Mouse (Mus musculus) layer of hippocampus, postnatal 14 days (tissue): Measurements from ENCODE around the gene Ephb1. TPM values are rescaled to one million over a fixed set of nuclear protein-coding genes. Genes with fewer than 3 reads are reported as not detected.
A peak's percentile ranks its signal among the peaks of the same experiment; 100 is the strongest.

Source experiments
- DNase-seq, 2 experiments: peaks; one replicate each; pipeline ENCODE4 v3.0.0; 2021 to 2022; ENCODE audit warnings: low spot score in 2 of 2, mixed read lengths in 1 of 2
- long read RNA-seq, 2 experiments: library from polyadenylated mRNA; stranded (forward); transcript quantifications; one replicate each; pipeline ENCODE4 v2.0.0; 2021
- total RNA-seq, 2 experiments: library from RNA; stranded (reverse); gene quantifications; 2 replicates each; pipeline ENCODE4 v1.2.3; 2021

Gene Ephb1
- total RNA-seq: 10 to 100 TPM; 46.2 to 48.5 TPM
- long read RNA-seq, experiment 1, full-length matches to known transcripts: 25 of 38 reads
- long read RNA-seq, experiment 1, partial matches to known transcripts: 5 of 38 reads
- long read RNA-seq, experiment 1, other reads (novel, unspliced or antisense): 8 of 38 reads
- long read RNA-seq, experiment 2, full-length matches to known transcripts: 39 of 50 reads
- long read RNA-seq, experiment 2, partial matches to known transcripts: 5 of 50 reads
- long read RNA-seq, experiment 2, other reads (novel, unspliced or antisense): 6 of 50 reads

DNA sequence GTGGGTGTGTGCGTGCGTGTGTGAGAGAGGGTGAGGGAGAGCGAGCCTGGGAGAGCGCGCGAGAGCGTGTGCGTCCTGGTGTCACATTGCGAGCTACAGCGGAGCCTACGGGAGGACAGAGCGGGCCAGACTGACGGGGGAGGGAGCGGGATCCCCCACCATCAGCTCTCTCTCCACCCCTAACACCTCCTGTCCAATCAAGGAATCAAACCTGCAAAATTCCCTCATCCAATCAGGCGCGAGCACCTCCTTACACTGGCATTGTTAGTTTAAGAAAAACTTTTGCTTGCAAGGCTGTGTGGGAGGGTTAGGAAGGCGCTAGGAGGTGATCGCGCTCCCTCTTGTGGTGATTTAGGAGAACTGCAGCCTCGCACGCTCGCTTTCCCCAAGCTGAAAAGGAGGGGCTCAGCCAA, at the start of gene Ephb1:
TSS of gene Ephb1 (minus strand) at position 133 of the 413 bp plus-strand sequence.
- DNase-seq: peak; percentile 88 to 96

DNA sequence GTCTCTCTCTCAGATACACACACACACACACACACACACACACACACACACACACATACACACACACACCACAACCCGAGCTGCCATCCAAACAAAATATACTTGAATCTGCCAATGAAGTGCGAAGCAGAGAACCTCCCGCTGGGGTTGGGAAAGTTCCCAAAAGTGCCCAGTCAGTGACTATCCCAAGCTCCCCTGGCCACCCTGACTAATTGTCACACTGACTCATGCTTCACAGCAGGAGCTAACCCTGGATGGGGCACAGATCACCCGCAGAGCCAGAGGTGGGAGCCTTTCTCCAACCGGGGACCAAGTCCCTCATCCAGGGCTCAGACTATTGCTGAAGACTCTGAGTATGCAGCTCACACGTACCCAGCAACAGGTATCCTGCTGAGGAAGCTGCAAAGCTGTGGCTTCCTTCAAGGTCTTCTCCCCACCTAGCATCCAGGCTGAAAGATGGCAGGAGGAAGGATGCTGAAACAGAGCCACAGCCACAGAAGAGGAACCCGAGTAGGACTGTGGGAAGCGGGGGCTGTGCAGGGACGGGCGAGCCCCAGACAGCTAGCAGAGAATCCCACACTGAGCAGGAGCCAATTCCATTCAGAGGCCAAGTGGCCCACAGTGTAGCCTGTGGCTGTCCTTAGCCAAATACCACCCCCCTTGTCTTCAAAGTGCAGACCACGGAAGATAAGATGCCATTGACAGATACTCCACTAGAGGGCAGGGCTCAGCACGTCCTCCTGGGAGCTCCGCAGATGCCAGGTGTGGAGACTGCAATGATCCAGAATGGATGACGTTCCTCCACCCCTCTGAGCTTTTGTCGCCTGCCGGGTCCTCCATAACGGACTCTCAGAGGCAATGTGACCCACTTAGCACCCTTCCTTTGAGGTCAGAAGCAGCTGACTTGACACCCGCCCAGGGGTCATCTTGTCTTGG, 48.9 kb upstream of the Ephb1 start:
- peak; percentile 61 to 71 for DNase-seq

DNA sequence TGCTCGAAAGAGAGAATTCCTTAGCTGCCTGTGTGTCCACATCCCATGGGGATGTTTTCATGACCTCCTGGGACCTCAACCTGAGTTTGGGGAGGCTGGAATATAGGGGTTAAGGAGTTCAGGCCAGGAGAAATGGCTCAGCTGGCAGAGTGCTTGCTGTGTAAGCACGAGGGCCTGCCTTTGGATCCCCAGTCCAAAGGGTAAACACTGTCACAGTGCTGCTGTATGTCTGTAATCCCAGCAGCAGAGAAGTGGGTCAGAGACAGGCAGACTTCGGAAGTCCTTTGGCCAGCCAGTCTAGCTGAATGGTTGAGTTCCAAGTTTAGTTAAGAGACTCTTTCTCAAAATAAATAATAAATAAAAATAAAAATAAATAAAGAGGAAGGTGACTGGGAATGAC, 48.2 kb upstream of the Ephb1 start:
- DNase-seq: no peak

DNA sequence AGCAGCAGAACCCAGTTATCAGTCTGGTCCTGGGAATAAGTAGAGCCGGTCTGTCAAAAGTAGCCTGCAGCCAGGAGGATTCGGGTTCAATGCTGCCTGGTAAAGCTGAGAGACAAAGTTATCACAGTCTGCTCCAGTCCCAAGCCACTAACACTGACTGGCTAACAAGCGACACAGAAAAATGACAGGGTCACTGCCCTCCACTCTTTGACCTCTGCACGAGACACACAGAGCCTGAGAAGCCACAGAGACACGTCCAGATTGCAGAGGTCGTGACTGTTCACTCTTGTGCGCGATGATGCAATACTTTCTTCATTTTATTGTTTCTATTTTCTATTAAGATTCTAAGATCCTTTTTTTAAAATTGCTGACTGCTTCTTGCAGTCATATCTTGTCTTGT, 33.8 kb upstream of the Ephb1 start:
- no peak for DNase-seq

DNA sequence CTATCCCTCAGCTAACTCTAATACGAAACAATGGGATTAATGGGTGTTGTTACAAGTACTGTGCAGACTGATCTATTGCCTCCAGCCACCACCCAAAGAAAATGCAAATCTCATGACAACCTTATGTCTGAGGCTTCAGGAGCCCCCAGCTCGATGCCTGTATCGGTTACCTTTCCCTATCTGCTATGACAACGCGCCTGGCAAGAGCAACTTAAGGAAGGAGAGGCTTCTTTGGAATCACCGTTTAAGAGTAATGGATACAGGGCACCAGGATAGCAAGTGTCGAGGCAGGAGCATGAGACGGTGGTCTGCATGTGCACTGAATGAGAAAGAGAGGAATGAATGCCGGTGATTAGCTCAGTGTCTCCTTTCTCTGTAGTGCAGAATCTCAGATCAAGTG, 32.3 kb upstream of the Ephb1 start:
- no peak for DNase-seq

DNA sequence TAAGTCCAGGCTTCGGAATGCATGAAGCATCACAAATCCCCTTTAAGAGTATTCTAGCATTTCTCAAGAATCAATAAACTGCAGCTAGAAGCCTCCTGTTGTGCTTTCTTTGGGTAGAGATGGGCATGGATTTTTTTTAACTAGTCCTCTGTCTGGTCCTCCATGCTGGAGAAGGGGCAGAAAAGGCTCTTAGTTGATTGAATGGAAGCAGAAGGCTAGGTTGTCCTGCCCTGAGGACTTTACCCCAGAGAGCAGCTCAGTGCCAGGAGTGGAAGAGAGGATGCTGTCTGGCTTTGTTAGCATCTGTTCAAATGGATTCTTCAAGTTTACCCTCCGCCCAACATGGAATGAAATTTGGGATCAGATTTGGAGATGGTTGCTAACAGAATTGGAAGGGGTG, 25.7 kb upstream of the Ephb1 start:
- DNase-seq: no peak

DNA sequence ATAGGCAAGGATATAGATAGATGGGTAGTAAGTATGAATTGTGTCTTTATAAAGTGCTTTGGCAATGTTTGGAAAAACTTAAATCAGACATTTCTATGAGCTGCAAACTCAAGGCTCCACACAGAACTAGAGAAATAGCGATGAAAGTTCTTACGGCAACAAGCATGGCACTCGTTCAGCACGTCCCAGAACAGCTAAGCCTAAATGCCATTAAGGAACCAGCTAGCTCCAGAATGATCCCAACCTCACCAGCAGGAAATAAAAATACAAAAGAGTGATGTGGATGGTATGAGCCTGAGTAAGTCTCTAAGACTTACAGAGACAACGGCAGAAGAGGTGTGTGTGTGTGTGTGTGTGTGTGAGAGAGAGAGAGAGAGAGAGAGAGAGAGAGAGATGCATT, 20.2 kb upstream of the Ephb1 start:
- DNase-seq: no peak

DNA sequence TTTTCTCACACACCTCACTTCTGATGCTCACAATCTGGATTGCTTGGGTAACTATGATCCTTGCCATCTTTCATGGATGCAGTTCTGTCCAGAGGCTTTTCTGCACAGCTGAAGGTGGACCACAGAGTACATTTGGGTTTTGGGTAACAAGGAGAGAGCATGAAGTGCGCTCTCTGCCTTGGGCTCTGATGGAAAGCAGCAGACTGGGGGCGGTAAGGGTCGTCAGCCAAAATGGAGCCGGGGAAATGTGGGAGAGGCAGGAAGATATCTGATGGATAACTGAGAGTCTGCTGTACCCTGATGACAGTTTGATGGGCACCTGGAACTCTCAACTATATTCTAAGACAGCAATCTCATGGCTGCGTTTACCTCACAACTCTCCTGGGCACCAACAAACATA, 19.4 kb upstream of the Ephb1 start:
- no peak for DNase-seq

DNA sequence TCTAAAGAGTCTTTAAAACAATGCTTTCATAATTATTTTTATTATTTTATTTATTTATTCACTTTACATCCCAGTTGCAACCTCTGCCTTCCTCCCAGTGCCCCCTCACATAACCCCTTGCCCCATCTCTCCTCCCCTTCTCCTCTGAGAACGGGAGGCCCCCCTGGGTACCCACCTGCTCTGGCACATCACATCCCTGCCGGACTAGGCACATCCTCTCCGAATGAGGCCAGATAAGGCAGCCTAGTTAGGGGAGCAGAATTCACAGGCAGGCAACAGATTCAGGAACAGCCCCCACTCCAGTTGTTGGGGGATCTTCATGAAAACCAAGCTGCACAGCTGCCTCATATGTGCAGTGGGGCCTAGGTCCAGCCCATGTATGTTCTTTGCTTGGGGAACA, 17.4 kb upstream of the Ephb1 start:
- no peak for DNase-seq

DNA sequence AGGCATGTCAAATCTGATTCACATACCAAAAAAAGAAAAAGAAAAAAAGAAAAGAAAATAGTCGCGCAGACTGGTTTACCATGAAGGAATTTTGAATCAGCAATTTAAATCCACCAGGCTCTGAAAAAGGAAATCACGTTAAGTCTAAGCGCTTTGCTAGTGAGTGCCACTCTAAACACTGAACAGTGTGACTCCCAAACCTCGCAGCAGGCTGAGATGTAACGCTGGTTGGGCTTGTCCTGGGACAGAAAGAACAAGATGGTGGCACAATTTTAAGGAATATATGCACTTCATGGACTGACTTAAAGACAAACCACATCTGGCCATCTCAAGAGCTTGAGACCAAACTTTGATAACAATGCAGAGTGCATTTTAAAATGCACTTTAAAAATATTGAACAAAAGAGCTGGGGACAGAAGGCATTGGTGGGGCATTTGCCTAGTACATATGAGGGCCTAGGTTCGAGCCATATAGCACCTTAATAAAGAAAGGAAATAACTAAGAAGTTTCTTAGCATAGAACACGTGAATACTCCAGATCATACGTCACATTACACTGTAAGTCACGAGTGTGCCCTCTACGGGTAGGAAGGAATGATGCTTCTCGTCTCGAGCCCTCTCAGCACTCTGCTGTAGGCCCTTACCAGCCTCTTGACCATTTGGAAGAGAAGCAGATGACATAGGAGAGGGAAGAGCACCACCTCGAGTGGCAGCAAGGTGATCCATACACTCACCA, 16.7 kb upstream of the Ephb1 start:
- DNase-seq: no peak

DNA sequence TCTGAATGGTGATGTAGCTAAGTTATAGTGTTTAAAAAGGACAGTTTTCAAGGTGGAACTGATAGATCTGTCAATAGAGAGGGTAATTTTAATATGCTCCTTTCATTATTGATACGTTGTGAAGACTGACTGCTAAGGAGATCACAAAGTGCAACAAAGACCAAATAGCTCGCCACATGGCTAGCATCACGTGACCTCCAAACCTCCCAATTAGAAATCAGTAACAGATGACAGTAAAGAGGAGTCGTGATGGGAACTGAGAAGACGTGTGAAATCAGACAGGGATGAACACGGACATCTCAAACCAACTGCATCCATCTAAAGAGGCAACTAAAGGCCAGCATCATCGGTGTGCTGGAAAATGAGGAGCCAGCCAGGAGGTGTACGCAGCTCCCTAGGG, 15.6 kb upstream of the Ephb1 start:
- no peak for DNase-seq

DNA sequence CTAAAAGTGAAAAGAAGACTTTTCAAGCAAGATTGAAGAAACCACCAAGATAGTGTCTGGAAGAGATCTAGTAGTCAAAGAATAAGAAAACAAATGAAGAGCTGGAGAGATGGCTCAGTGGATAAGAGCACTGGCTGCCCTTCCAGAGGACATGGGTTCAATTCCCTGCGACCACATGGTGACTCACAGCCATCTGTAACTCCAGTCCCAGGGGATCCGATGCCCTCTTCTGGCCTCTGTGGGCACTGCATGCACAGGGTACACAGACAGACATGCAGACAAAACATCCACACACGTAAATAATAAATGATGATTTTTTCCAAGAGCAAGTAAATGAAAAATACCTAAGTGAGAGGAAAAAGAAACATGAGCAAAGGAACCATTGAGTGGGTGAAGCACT, 14.6 kb upstream of the Ephb1 start:
- no peak for DNase-seq

DNA sequence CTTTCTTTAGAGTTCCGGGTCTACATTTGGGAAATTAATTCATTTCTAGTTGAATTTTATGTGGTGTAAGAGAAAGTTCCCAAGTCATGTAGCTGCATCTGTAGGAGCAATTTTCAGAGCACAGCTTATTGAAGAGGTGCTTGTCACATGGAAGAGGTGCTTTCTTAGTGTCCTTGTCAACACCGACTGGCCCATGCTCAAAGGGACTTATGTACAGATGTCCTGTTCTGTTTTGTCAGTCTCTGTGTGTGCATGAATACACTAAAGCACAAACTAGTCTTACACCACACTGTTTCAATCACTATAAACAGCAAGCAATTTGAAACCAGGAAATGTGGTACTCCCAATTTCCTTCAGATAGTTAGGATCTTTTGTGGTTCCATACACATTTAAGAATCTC, 13.3 kb upstream of the Ephb1 start:
- DNase-seq: no peak

DNA sequence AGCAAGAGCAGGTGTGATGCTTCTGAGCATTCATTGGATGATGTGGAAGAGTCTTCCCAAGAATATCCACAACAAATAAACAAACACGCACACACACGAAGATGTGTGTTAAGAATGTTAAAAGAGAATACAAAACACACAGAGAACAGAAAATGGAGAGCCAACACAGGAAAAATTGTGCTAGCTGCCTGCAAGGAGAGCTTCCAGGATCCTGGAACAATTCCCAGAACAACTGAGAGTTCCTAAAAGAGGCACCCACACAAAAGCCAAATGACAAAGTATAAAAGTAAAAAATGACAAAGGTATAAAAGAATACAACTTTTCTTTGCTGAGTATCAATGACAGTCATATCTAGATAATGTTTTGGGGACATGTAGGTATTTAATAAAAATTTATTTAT, 11.0 kb upstream of the Ephb1 start:
- DNase-seq: peak in 1 of 2 experiments; percentile 25

DNA sequence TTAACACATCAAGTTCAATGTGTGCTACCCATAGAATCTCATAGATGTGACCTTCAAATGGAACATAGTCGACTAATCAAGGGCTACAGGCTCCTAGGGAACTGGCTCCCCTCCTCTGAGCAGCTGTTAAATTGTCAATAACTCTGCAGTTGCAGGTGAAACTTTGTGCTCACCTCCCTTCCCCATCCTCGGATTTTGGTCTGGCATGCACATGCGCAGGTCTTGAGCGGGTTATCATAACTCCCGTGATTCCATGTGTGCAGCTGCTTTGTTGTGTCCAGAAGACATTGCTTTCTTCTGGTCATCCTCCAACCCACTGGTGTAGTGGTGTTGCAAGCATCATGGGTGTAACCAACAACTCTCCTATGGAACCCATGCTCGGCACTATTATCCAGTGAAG, 4.8 kb upstream of the Ephb1 start:
- no peak for DNase-seq

DNA sequence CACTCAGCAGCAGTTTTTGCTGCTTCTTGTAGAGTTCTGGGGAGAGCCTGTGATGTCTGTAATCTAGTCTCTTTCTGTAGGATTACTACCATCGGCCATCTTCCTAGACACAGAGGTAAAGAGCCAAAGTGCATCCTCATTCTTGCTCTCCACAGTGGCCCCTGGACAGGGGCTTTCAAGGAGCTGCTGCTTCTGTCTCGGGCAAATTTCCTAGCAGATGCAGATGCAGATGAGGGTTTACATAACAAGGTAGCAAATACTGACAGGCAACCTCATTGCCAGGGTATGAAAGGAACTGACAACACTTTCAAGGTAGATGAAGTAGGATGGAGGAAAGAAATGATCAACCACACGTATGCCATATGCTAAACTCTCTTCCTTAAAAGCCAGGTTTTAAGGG, 4.2 kb upstream of the Ephb1 start:
- no peak for DNase-seq

DNA sequence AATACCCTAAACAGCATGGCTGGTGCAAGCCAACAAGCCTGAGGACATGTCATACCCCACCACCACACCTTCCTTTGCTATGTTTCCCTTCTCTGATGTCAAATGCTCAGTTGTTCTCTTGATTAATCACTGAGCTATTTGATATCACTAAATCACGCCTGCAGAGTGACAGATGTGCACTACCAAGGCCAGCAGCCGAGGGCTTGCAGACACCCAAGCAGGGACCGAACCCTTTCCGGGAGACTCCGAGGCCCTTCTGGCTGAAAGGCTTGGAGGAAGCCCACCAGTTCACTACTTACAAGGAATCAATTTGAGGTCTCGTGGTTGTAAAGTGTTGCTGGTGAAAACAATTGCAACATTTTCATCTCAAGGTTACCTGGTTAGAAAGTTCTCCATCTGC, 3.5 kb upstream of the Ephb1 start:
- DNase-seq: no peak

DNA sequence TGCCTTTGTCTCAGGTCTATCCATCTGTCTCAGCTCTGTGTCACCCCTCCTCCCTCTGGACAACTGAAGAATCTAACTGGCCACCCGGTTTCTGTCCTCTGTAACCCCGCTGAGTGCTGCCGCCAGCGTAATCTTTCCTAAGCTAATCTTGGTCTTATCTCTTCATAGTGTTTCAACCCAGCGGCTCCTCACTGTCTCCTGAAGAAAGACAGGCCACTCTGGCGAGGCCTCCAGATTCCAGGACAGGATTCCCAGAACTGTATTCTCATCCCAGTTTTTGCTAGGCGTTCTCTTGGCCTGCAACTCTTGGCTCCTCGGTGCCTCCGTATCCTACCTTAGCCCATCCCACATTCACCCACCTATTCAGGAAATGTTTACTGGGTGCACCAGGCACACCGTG, 2.0 kb upstream of the Ephb1 start:
- no peak for DNase-seq

DNA sequence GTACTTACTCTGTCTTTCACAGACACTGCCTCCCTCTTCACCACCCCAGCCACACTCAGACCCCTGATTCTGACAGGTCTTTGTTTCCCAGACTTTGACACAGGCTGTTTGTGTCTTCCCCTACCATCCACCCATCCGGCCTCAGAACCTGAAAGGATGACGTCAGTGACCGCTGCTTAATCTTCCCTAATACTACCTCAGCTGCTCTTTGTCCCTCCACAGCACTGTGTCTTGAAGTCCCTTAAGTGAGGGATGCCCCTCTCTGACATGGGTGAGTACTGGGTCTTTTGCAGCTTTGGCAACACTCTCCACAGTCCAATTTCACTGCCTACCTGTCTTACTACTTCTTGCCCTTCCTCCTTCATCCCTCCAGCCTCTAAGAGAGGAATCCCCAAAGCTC, 1.2 kb upstream of the Ephb1 start:
- no peak for DNase-seq

DNA sequence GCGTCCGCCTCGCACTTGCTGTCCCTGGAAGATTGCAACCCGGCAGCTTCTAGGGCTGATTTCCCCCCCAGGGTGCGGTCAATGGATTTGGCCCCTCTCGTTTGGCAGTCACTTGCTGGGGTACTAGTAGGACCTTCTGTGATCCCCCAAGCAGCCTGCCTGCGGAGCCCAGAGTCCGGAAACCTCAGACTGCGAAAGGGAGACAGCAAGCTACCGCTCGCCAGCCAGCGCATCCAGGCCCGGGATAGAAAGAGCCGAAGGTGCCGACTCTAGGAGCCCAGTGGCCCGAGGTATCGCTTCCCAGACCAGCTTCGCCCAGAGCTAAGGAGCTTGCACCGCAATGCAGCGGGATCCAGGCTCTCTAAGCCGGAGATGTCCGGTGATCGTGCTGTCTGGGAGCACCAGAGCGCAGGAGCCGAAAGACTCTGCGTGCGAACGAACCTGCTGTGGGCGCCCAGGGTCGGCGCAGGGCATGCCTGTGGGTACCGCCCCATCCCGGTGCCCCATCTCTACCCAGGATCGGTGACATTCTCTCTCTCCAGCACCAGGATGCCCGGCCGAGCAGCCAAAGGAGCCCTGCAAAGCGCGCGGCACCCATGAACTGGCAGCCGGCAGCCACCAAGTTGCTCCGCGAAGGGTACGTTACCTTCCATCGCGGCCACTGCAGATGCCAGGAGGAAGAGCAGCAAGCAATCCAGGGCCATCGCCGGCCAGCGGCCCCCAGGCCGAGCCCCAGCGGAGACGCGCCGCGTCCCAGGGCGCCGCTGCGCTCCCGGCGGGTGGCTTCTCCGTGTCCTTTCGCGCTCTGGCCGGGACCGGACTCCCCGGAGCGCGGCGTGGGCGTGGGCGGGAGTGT, 629 bp downstream of the Ephb1 start:
- DNase-seq: peak in 1 of 2 experiments; percentile 46

DNA sequence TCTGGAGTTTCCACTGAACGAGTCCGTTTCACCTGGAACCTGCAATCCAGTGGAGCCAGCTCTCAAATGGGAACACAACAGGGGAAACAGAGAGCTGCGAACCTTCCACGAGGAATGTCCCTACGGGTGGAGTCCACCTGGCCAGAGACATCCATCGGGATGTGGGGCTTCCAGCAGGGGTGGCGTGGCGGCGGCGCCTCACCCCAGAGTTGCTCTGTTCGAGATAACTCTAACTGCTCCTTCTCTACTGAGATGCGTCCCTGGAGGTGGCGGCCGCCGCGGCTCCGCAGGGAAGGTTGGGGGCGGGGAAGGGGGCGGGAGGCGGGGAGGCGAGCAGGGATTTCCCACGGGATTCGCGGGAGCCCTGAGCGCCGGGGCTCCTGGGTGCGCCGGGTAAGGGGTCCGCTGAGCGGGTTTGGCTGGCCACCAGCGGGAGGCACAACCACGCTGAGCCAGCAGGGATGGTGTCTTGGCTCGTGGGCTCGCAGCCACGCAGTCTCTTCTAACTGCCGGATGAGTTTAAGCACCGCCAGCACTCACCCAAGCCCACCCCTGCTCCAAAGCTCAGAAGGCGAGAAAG, 1.3 kb downstream of the Ephb1 start:
- DNase-seq: peak in 1 of 2 experiments; percentile 29
